Mouse (Mus musculus) heart, embryonic 14.5 days (tissue): ENCODE results near the gene Ccdc12. TPM values are rescaled to one million over a fixed set of nuclear protein-coding genes. Genes with fewer than 3 reads are reported as not detected.

Experiments used
- ATAC-seq: fragments of 200-750 bp; cut with Nextera tagmentation; 2 replicates; pipeline ENCODE4 v1.8.0; 2017; ENCODE audit warnings: low read depth, moderate TSS enrichment; ENCODE audit not compliant: insufficient number of reproducible peaks, insufficient read depth, low FRiP score
- H3K27ac ChIP-seq, 2 experiments: fragments of 200-500 bp in 1 of 2; fragments of 300-500 bp in 1 of 2; sonication (generic) in 1 of 2; replicated peaks in 1 of 2; 2 replicates each; pipeline ENCODE4 v1.5.1; 2012 to 2014; ENCODE audit warnings: low read depth in 2 of 2, low read length in 2 of 2, control low read depth in 1 of 2, mild to moderate bottlenecking in 1 of 2, mixed read lengths in 1 of 2; ENCODE audit not compliant: control insufficient read depth in 1 of 2, insufficient read depth in 1 of 2
- H3K27me3 ChIP-seq: fragments of 300-500 bp; sonication (generic); 2 replicates; pipeline ENCODE4 v1.6.1; 2014; ENCODE audit warnings: mild to moderate bottlenecking, low read length, control low read depth; ENCODE audit not compliant: control insufficient read depth, insufficient read depth
- H3K36me3 ChIP-seq: fragments of 300-500 bp; sonication (generic); 2 replicates; pipeline ENCODE4 v1.6.1; 2014; ENCODE audit warnings: mild to moderate bottlenecking, control low read depth, low read length, mixed read lengths; ENCODE audit not compliant: control insufficient read depth, insufficient read depth
- H3K4me1 ChIP-seq, 2 experiments: fragments of 200-500 bp in 1 of 2; fragments of 300-500 bp in 1 of 2; sonication (generic) in 1 of 2; 2 replicates each; pipeline ENCODE4 v1.6.1; 2012 to 2014; ENCODE audit warnings: low read length in 2 of 2, control low read depth in 1 of 2, mixed read lengths in 1 of 2; ENCODE audit not compliant: control insufficient read depth in 2 of 2, insufficient read depth in 2 of 2
- H3K4me2 ChIP-seq: fragments of 300-500 bp; sonication (generic); 2 replicates; pipeline ENCODE4 v1.6.1; 2014; ENCODE audit warnings: mild to moderate bottlenecking, low read length
- H3K4me3 ChIP-seq, 2 experiments: fragments of 200-500 bp in 1 of 2; fragments of 300-500 bp in 1 of 2; sonication (generic) in 1 of 2; 2 replicates each; pipeline ENCODE4 v1.5.1; 2012 to 2014; ENCODE audit warnings: low read length in 2 of 2, mild to moderate bottlenecking in 2 of 2, control low read depth in 1 of 2, low read depth in 1 of 2, moderate library complexity in 1 of 2; ENCODE audit not compliant: control insufficient read depth in 1 of 2, insufficient read depth in 1 of 2
- H3K9ac ChIP-seq: fragments of 300-500 bp; sonication (generic); 2 replicates; pipeline ENCODE4 v1.6.1; 2014; ENCODE audit warnings: mild to moderate bottlenecking, low read length
- H3K9me3 ChIP-seq: fragments of 300-500 bp; sonication (generic); 2 replicates; pipeline ENCODE4 v1.6.1; 2016; ENCODE audit warnings: low read length, control low read depth; ENCODE audit not compliant: control insufficient read depth
- WGBS: fragments of 180-500 bp; shearing (Covaris S2); extraction: QIAGEN DNeasy Blood & Tissue Kit; methylation state at CpG from one replicate; pipeline ENCODE4 v1.1.7; 2014; 5-methylcytosine and 5-hydroxymethylcytosine counted together
- polyA plus RNA-seq: library from polyadenylated mRNA; unstranded; fragments of >200 nt; fragmentation: Nextera tagmentation; extraction: Ambion mirVana; gene quantifications from 2 replicates; pipeline ENCODE4 v1.2.1, GENCODE M21; 2014

The Ccdc12 gene
- polyA plus RNA-seq, 1 experiment from 2014 or later, result 147 TPM

DNA sequence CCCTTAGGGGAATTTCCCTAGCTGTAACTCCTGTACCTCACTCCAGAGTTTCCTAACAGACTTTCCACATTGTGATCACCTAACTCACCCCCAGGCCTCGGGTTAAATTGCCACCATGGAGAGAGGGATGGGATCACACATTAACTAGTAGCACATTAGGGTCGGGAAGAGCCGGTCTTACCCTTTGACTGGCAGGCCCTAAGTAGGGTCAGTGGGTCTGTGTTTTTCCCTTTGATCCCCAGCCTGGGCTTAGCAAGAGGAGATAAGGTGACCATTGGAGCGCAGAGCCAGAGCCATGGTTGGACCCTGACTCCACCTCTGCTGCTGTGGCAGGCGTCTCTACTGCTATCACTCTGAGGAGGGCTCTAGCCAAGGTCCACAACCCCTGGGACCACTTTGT is 89.4 kb downstream of the Ccdc12 start:
- peaks cover 23 to 34% of the 10 kb centered on the region in 2 experiments for H3K4me1 ChIP-seq
- no peak overlapping the region for H3K27ac ChIP-seq
- no peaks in the 10 kb centered on the region for H3K9me3 ChIP-seq
- WGBS, result 22% methylated on average over 5 of the region's 5 CpGs
- no peak overlapping the region for H3K4me3 ChIP-seq
- no peak overlapping the region for H3K9ac ChIP-seq
- no peak overlapping the region for H3K4me2 ChIP-seq
- H3K27me3 ChIP-seq, result peaks cover 10% of the 10 kb centered on the region; the same call in 1 of the 2 replicates
- ATAC-seq, result no peak
- H3K36me3 ChIP-seq, result 0 out of 2 replicates have a peak, but pooled peaks cover 3% of the 10 kb centered on the region

DNA sequence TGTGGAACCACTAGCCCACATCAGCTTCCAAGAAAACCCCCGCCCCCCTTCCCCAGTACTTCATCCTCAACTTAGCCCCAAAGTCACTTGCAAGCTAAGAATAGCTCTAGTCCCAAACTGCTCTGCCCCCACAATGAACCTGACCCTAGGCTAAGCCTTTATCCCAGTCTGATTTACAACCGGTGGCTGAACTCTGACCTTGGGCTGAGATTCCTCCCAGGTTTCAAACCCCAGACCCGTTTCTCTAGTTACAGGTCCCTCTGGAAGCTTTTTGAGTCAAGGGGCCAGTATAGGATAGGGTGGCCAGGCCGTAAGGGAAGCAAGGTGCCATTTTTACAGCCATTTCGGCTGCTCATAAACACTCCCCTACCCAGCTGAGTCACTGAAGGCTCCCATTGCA is 89.9 kb downstream of the Ccdc12 start:
- 42% methylated on average over 5 of the region's 5 CpGs for WGBS
- no peak overlapping the region for H3K4me2 ChIP-seq

DNA sequence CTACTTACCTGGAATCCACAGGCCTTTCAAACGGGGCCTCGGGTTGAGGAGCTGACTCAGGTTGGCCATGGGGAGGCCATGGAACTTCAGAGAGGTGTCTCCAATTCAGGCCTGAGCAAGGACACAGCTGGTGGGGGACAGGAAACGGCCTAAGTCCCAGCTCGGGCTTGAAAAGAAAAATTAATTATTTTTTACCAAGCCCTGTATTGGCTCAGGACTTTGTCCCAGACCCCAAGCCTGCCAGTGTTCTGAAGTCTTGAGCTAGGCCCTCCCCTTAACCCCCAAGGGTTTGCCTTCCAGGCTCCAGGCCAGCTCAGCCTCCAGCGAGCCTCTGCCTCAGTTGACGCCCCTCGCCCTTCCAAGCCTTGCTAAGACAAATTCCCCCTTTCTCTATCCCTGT is 90.7 kb downstream of the Ccdc12 start, which contains the start of gene Pth1r:
Gene Pth1r (minus strand): TSS at position 185 of the 400 bp plus-strand sequence.
- no peak for ATAC-seq
- no peaks in the 10 kb centered on the region for H3K9me3 ChIP-seq
- no peak within 1 kb of the TSS for H3K4me2 ChIP-seq
- no peak within 1 kb of the TSS for H3K4me3 ChIP-seq
- no peak within 1 kb of the TSS for H3K27ac ChIP-seq
- no peaks in the 10 kb centered on the region for H3K36me3 ChIP-seq
- WGBS, result 73% methylated on average over 7 of the region's 7 CpGs
- peaks cover 10% of the 10 kb centered on the region; the same call in 1 of the 2 replicates for H3K27me3 ChIP-seq
- H3K4me1 ChIP-seq, result peaks cover 33 to 40% of the 10 kb centered on the region in 2 experiments
- H3K9ac ChIP-seq, result no peak within 1 kb of the TSS

More for the DNA sequence above, 89.9 kb downstream of the Ccdc12 start:
- Histone ChIP-seq H3K9me3 (no peaks in the 10 kb centered on the region), H3K27ac (no peak overlapping the region), H3K36me3 (no peaks in the 10 kb centered on the region), H3K9ac (no peak overlapping the region), H3K4me1 (peaks cover 26 to 38% of the 10 kb centered on the region in 2 experiments), H3K4me3 (no peak overlapping the region), H3K27me3 (peaks cover 10% of the 10 kb centered on the region; the same call in 1 of the 2 replicates)
- ATAC-seq, result no peak

DNA sequence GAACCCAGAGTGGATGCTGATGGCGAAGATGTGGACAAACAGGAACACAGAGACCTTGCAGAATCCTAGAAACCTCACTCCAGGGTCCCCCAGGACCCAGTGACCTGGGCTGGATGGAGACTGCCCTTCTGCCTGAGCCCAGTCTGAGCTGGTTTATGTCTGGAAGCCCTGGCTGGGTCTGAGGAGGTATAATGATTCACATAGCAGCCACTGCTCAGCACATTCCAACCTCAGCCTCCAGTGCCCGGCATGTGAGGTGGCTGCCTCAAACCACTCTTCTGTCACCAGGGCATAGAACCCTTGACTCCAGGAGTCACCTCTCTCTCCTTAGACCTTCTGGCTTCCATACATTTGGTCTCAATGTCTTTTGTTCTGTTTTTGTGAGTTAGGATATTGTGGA is 92.1 kb downstream of the Ccdc12 start:
- H3K27me3 ChIP-seq, result peaks cover 10% of the 10 kb centered on the region; the same call in 1 of the 2 replicates
- H3K9ac ChIP-seq, result no peak overlapping the region
- H3K4me3 ChIP-seq, result no peak overlapping the region
- no peak overlapping the region for H3K4me2 ChIP-seq
- WGBS, result 47% methylated on average over 2 of the region's 2 CpGs
- H3K27ac ChIP-seq, result 0 out of 4 replicates have a peak overlapping the region, but pooled peaks of 1 of the 2 experiments have one; percentile 11
- peaks cover 37 to 46% of the 10 kb centered on the region in 2 experiments for H3K4me1 ChIP-seq
- no peaks in the 10 kb centered on the region for H3K36me3 ChIP-seq
- no peaks in the 10 kb centered on the region for H3K9me3 ChIP-seq
- no peak for ATAC-seq

DNA sequence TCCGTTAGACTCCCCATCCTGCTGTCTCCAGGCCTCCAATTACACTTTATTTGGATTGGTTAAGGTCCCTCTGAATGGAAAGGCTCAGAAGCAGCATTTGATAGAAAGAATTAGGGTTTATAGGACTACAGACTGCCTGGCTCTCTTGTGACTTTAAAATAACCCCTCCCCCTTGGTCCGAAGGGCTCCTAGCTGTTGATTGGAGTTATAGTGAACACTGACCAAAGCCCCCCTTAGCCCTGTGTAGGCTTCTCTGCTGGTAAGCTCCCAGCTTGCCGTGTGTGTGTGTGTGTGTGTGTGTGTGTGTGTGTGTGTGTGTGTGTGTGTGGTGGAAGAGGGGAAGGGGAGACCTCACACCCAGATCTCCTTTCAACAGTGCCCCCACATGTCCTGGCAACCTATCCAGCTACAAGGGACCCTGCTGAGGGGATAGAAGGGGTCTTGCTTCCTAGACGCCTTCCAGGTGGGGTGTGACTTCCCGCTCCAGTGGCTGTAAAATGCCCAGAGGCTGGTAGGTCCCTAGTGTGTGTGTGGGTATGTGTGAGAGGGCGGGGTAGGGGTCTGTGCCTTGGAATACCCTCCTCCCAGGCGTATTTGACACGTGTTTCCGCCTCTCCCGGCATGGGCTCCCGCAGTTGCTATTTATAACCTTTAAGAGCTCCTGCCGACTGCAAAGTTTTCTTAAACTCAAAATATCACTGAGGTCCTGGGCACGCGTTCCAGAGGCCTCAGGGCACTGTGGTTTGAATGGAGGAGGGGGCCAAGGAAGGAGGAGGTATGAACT is 94.3 kb downstream of the Ccdc12 start:
- ATAC-seq, result peak; percentile 55; the same call in 1 of the 2 replicates
- Histone ChIP-seq H3K4me2 (peak overlapping the region; percentile 33), H3K27ac (peak overlapping the region; percentile 81 to 82), H3K9ac (peak overlapping the region; percentile 27), H3K9me3 (no peaks in the 10 kb centered on the region), H3K27me3 (no peaks in the 10 kb centered on the region), H3K4me3 (no peak overlapping the region), H3K4me1 (peaks cover 37 to 52% of the 10 kb centered on the region in 2 experiments), H3K36me3 (no peaks in the 10 kb centered on the region)
- WGBS, result 10% methylated on average over 14 of the region's 14 CpGs

DNA sequence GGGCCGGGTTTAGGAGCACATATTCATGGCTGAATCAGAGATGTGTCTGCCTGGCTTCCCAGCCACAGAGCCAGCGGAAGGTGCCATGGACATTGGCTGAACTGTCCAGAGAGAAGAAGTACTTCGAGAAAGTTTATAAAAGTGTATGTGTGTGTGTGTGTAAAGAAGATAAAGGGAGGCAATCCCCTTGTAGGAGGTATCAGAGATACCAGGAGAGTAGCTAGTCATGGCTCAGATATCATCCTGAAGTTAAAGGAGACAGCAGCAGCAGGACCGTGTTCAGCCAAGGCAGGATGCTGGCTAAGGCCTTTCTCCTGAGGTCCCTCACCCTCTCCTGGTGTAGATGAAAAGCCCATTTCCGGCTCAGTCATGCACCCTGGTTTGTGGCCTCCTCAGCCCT is 95.1 kb downstream of the Ccdc12 start:
- WGBS, result 51% methylated on average over 5 of the region's 5 CpGs
- Histone ChIP-seq H3K9ac (peak overlapping the region; percentile 27; the same call in 1 of the 2 replicates), H3K4me2 (peak overlapping the region; percentile 33), H3K4me1 (peaks cover 33 to 44% of the 10 kb centered on the region in 2 experiments), H3K9me3 (no peaks in the 10 kb centered on the region), H3K27me3 (no peaks in the 10 kb centered on the region), H3K27ac (peak overlapping the region; percentile 81 to 82), H3K36me3 (no peaks in the 10 kb centered on the region), H3K4me3 (no peak overlapping the region)
- ATAC-seq, result no peak

DNA sequence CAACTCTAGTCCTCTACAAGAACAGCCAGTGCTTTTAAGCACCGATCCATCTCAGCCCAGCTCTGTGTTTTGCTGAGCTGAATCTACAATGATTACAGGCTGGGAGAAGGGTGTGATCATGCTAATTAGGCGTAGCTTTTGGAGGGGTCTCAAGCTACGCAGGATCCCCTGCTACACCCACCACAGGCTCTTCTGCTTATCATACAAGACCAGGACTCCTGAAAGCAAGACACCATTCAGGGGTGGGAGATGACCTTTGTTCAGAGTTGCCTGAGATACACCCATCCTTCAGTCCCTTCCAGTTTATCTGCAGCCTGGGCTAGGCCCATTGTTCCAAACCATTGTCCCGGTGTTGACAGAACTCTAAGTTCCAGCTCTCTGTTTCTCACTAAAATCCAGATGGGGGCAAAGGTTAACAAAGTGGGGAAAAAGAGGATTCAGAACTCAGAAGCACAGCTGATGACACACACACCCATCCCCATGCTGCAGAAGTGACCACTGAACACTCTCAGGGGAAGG is 96.7 kb downstream of the Ccdc12 start:
- no peak for ATAC-seq
- H3K27me3 ChIP-seq, result no peaks in the 10 kb centered on the region
- H3K9ac ChIP-seq, result no peak overlapping the region
- H3K4me2 ChIP-seq, result no peak overlapping the region
- H3K27ac ChIP-seq, result no peak overlapping the region
- no peaks in the 10 kb centered on the region for H3K36me3 ChIP-seq
- WGBS, result 79% methylated on average over 4 of the region's 4 CpGs
- no peaks in the 10 kb centered on the region for H3K9me3 ChIP-seq
- H3K4me3 ChIP-seq, result no peak overlapping the region
- peaks cover 28 to 41% of the 10 kb centered on the region in 2 experiments for H3K4me1 ChIP-seq
